Mouse (Mus musculus) liver, embryonic 11.5 days (tissue): ENCODE data around the gene Aldh3a2. TPM values are rescaled to one million over a fixed set of nuclear protein-coding genes. Genes with fewer than 3 reads are reported as not detected.
"Not testable (repeated sequence)": the region's sequence is repeated elsewhere in the genome, so short reads cannot be mapped to it uniquely, and the experiment has no call there.

Experiments
- ATAC-seq: fragments of 200-750 bp; cut with Nextera tagmentation; replicated peaks from 2 replicates; pipeline ENCODE4 v1.8.0; 2017; ENCODE audit warnings: moderate number of reproducible peaks, mild to moderate bottlenecking, moderate TSS enrichment, moderate library complexity; ENCODE audit not compliant: low FRiP score
- DNase-seq: peaks from one replicate; pipeline ENCODE4 v3.0.0-alpha.2; 2017; ENCODE audit warnings: low spot score
- H3K27ac ChIP-seq: fragments of 300-500 bp; sonication (generic); 2 replicates; pipeline ENCODE4 v1.5.1; 2014; ENCODE audit warnings: mild to moderate bottlenecking, low read depth, low read length, control low read depth
- H3K27me3 ChIP-seq: fragments of 300-500 bp; sonication (generic); replicated peaks from 2 replicates; pipeline ENCODE4 v1.6.1; 2014; ENCODE audit warnings: low read length, mixed read lengths; ENCODE audit not compliant: control insufficient read depth, insufficient read depth
- H3K36me3 ChIP-seq: fragments of 300-500 bp; sonication (generic); 2 replicates; pipeline ENCODE4 v1.6.1; 2014; ENCODE audit warnings: mild to moderate bottlenecking, low read length, moderate library complexity, mixed read lengths; ENCODE audit not compliant: control insufficient read depth, insufficient read depth
- H3K4me1 ChIP-seq: fragments of 300-500 bp; sonication (generic); replicated peaks from 2 replicates; pipeline ENCODE4 v1.6.1; 2014; ENCODE audit warnings: low read length, mixed read lengths; ENCODE audit not compliant: control insufficient read depth, insufficient read depth
- H3K4me2 ChIP-seq: fragments of 300-500 bp; sonication (generic); 2 replicates; pipeline ENCODE4 v1.6.1; 2014; ENCODE audit warnings: mild to moderate bottlenecking, control low read depth, moderate library complexity
- H3K4me3 ChIP-seq: fragments of 300-500 bp; sonication (generic); 2 replicates; pipeline ENCODE4 v1.5.1; 2014; ENCODE audit warnings: low read depth, low read length, control low read depth
- H3K9ac ChIP-seq: fragments of 300-500 bp; sonication (generic); 2 replicates; pipeline ENCODE4 v1.6.1; 2014; ENCODE audit warnings: low read depth, low read length, control low read depth
- H3K9me3 ChIP-seq: fragments of 300-500 bp; sonication (generic); 2 replicates; pipeline ENCODE4 v1.6.1; 2016; ENCODE audit warnings: low read length, inconsistent platforms, mixed read lengths; ENCODE audit not compliant: control insufficient read depth
- WGBS: fragments of 180-500 bp; shearing (Covaris S2); extraction: QIAGEN DNeasy Blood & Tissue Kit; methylation state at CpG from one replicate; pipeline ENCODE4 v1.1.7; 2014; 5-methylcytosine and 5-hydroxymethylcytosine counted together
- polyA plus RNA-seq: library from polyadenylated mRNA; unstranded; fragments of >200 nt; fragmentation: Nextera tagmentation; extraction: Ambion mirVana; gene quantifications from 2 replicates; pipeline ENCODE4 v1.2.1, GENCODE M21; 2014

Aldh3a2 gene
- polyA plus RNA-seq, 1 experiment from 2014 or later = 23.8 TPM

DNA sequence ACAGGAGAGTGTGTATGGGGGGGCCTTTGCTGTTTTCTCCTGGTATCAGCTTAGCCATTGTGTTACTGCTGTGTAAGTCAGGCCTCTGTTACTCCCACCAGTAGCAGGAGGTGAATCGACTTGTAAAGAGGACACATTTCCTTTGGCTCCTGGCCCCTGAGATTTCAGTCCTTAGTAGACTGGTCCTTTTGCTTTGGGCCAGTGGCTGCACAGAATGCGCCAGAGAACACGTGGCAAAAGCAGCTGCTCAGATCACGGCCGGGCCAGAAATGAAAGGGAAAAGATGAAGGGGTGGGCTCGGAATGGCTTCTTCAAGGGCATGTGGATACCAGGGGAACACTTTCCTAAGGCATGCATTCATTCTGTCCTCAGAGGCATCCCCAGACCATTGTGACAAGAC is 65.1 kb downstream of the Aldh3a2 start:
- Histone ChIP-seq H3K4me1 (no peaks in the 10 kb centered on the region), H3K9me3 (no peaks in the 10 kb centered on the region), H3K4me3 (no peak overlapping the region), H3K9ac (no peak overlapping the region), H3K4me2 (no peak overlapping the region), H3K36me3 (no peaks in the 10 kb centered on the region), H3K27me3 (no peaks in the 10 kb centered on the region), H3K27ac (no peak overlapping the region)
- 82% methylated on average over 6 of the region's 6 CpGs for WGBS
- no peak for ATAC-seq
- DNase-seq = no peak

- H3K4me2 ChIP-seq = no peak overlapping the region
- WGBS = 75% methylated on average over 4 of the region's 4 CpGs
- DNase-seq = no peak
Observed at GRCm38 (mm10) chr11:61199620-61200362, 67.5 kb downstream of the Aldh3a2 start.

GRCm38 (mm10) chr11:61197935-61198334 is 69.3 kb downstream of the Aldh3a2 start:
- Histone ChIP-seq H3K4me1 (no peaks in the 10 kb centered on the region), H3K27me3 (0 out of 2 replicates have a peak, but pooled peaks cover 3% of the 10 kb centered on the region), H3K9ac (no peak overlapping the region), H3K36me3 (no peaks in the 10 kb centered on the region), H3K4me2 (no peak overlapping the region), H3K9me3 (no peaks in the 10 kb centered on the region), H3K27ac (no peak overlapping the region), H3K4me3 (no peak overlapping the region)
- DNase-seq = no peak
- no peak for ATAC-seq

More at GRCm38 (mm10) chr11:61199620-61200362, 67.5 kb downstream of the Aldh3a2 start:
- Histone ChIP-seq H3K9ac (no peak overlapping the region), H3K36me3 (no peaks in the 10 kb centered on the region), H3K27me3 (no peaks in the 10 kb centered on the region), H3K27ac (no peak overlapping the region), H3K4me1 (no peaks in the 10 kb centered on the region), H3K9me3 (no peaks in the 10 kb centered on the region), H3K4me3 (no peak overlapping the region)
- ATAC-seq = no peak

DNA sequence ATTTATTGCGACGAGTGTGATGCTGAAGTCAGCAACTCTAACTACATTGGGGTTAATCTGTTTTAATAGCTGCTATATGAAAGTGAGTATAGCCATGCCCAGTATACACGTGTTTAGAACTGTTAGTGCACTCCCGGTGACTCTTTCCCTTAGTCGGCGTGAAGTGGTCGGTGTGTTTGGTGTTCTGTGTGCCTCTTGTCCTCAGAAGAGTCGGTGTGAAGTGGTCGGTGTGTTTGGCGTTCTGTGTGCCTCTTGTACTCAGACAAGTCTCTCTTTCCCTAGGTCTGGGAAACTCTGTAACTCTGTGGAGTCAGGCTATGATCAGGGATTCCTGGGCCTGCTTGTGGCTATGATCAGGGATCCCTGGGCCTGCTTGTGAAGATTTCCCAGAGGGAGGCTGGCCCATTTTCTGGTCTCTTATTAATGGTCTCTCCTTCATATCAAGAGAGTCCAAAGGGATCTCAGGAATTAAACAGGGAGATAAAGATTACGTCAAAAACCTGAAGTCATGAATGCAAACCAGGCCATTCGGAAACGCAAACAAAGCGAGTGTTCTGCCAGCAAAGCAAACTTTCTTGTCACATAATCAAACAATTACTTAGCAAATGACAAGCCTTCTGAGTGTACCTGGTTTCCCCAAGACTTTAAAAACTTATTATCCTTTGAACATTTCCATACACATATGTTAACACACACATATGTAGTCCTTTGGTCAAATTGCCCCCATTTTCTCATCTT is 70.5 kb downstream of the Aldh3a2 start:
- H3K4me3 ChIP-seq = no peak overlapping the region
- DNase-seq (no peak), ATAC-seq (no peak)
- 80% methylated on average over 14 of the region's 14 CpGs for WGBS
- no peaks in the 10 kb centered on the region for H3K9me3 ChIP-seq
- H3K4me1 ChIP-seq = no peaks in the 10 kb centered on the region
- no peak overlapping the region for H3K4me2 ChIP-seq
- no peak overlapping the region for H3K27ac ChIP-seq
- H3K36me3 ChIP-seq = no peaks in the 10 kb centered on the region
- 0 out of 2 replicates have a peak, but pooled peaks cover 3% of the 10 kb centered on the region for H3K27me3 ChIP-seq
- H3K9ac ChIP-seq = no peak overlapping the region

DNA sequence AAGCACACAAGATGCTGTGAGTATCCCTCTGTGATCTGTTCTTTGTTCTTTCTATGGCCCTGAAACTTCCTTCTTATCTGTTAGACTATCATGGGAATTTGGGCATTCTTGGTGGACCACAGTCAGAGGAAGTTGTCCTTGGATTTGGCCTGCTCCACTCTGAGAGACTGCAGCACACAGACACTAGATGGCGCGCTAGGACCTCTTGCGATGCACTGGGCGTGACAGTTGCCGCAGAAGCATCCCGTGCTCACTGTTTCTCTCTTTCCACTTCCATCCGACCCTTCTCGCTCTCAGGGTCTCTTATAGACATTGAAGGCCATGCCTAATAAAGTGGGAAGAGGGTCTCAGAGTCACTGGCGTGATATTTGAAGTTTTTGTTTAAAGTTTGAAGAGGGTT is 73.9 kb downstream of the Aldh3a2 start:
- Histone ChIP-seq H3K4me1 (no peaks in the 10 kb centered on the region), H3K9ac (no peak overlapping the region), H3K4me2 (no peak overlapping the region), H3K27me3 (0 out of 2 replicates have a peak, but pooled peaks cover 3% of the 10 kb centered on the region), H3K9me3 (no peaks in the 10 kb centered on the region), H3K4me3 (no peak overlapping the region), H3K27ac (no peak overlapping the region), H3K36me3 (no peaks in the 10 kb centered on the region)
- ATAC-seq (no peak), DNase-seq (peak; percentile 68)
- 7% methylated on average over 9 of the region's 9 CpGs for WGBS

DNA sequence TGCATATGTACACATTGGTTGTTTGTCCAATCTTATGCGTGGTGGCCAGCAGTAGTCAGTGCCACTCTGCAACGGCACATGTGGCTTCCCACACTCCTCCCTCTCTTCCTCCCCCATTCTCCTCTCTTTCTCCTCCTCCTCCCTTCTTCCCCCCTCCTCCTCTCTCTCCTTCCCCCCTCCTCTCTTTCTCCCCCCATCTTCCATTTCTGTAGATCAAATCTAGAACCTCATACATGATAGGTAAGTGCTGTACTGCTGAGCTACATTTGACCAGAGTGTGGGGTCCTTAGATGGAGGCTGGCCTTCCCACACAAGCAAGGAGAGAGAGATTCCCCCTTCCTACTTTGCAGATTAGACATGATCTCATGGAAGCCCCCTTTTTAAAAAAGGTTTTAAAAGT is 74.5 kb downstream of the Aldh3a2 start:
- no peaks in the 10 kb centered on the region for H3K9me3 ChIP-seq
- H3K27me3 ChIP-seq = 0 out of 2 replicates have a peak, but pooled peaks cover 3% of the 10 kb centered on the region
- no peak overlapping the region for H3K4me2 ChIP-seq
- H3K36me3 ChIP-seq = no peaks in the 10 kb centered on the region
- WGBS = 93% methylated on average over 2 of the region's 2 CpGs
- H3K4me3 ChIP-seq = no peak overlapping the region
- ATAC-seq (no peak), DNase-seq (no peak)
- H3K9ac ChIP-seq = no peak overlapping the region
- H3K4me1 ChIP-seq = no peaks in the 10 kb centered on the region
- H3K27ac ChIP-seq = no peak overlapping the region

GRCm38 (mm10) chr11:61192123-61192522 is 75.1 kb downstream of the Aldh3a2 start:
- H3K9me3 ChIP-seq, H3K27ac ChIP-seq, H3K4me3 ChIP-seq, H3K9ac ChIP-seq, ATAC-seq, DNase-seq, H3K4me1 ChIP-seq, H3K27me3 ChIP-seq, H3K4me2 ChIP-seq, H3K36me3 ChIP-seq: not testable (repeated sequence)
- WGBS = 93% methylated on average over 7 of the region's 10 CpGs

DNA sequence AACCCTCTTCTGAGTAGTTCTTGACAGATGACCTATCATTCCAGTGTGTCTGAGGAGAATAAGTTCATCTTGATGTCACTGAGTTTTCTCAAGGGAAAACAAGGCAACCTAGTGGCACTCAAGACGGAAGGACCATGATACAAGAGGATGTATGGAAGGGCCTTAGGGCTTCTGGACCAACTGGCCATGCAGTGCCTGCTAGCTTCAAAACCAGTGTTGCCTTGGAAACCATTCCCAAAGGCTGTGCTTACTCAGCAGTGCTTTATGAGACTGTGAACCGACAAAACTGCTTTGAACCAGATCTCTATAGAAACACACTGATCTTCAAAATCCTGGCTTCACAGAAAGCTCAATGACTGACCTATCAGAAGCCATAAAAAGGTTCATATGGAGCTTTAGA is 76.5 kb downstream of the Aldh3a2 start:
- ATAC-seq (no peak), DNase-seq (no peak)
- H3K4me1 ChIP-seq = no peaks in the 10 kb centered on the region
- H3K27ac ChIP-seq = no peak overlapping the region
- no peaks in the 10 kb centered on the region for H3K36me3 ChIP-seq
- H3K9me3 ChIP-seq = no peaks in the 10 kb centered on the region
- 81% methylated on average over 2 of the region's 2 CpGs for WGBS
- H3K9ac ChIP-seq = no peak overlapping the region
- H3K4me2 ChIP-seq = no peak overlapping the region
- H3K4me3 ChIP-seq = no peak overlapping the region
- 0 out of 2 replicates have a peak, but pooled peaks cover 3% of the 10 kb centered on the region for H3K27me3 ChIP-seq

- WGBS = 72% methylated on average over 1 of the region's 1 CpGs
- Histone ChIP-seq H3K4me3 (no peak overlapping the region), H3K27ac (no peak overlapping the region), H3K4me1 (no peaks in the 10 kb centered on the region), H3K9ac (no peak overlapping the region), H3K36me3 (no peaks in the 10 kb centered on the region), H3K27me3 (no peaks in the 10 kb centered on the region), H3K4me2 (no peak overlapping the region), H3K9me3 (no peaks in the 10 kb centered on the region)
- DNase-seq (no peak), ATAC-seq (no peak)
Observed at GRCm38 (mm10) chr11:61183820-61184219, 83.4 kb downstream of the Aldh3a2 start.
